Mouse (Mus musculus) testis, adult 2 months (tissue): ENCODE measurements around the gene Gm20388. TPM values are rescaled to one million over a fixed set of nuclear protein-coding genes. Genes with fewer than 3 reads are reported as not detected.
"Not testable (repeated sequence)": the region's sequence is repeated elsewhere in the genome, so short reads cannot be mapped to it uniquely, and the experiment has no call there.

Experiments used
- H3K27ac ChIP-seq: fragments of 200-500 bp; 2 replicates; pipeline ENCODE4 v1.5.1; 2012; ENCODE audit warnings: low read depth, low read length; ENCODE audit not compliant: control insufficient read depth, insufficient read depth
- H3K27me3 ChIP-seq: fragments of 200-500 bp; 2 replicates; pipeline ENCODE4 v1.6.1; 2012; ENCODE audit warnings: mild to moderate bottlenecking, low read length, moderate library complexity; ENCODE audit not compliant: control insufficient read depth, insufficient read depth
- H3K36me3 ChIP-seq: fragments of 200-500 bp; 2 replicates; pipeline ENCODE4 v1.6.1; 2012; ENCODE audit warnings: mild to moderate bottlenecking, low read length; ENCODE audit not compliant: control insufficient read depth, insufficient read depth
- H3K4me1 ChIP-seq: fragments of 200-500 bp; 2 replicates; pipeline ENCODE4 v1.6.1; 2012; ENCODE audit warnings: low read length; ENCODE audit not compliant: control insufficient read depth, insufficient read depth
- H3K4me3 ChIP-seq: fragments of 200-500 bp; 2 replicates; pipeline ENCODE4 v1.5.1; 2012; ENCODE audit warnings: low read depth, mild to moderate bottlenecking, low read length, moderate library complexity, mixed read lengths; ENCODE audit not compliant: control insufficient read depth
- CTCF ChIP-seq: fragments of 200-500 bp; IDR thresholded peaks from 2 replicates; pipeline ENCODE4 v1.5.1; 2012; ENCODE audit warnings: low read depth, mild to moderate bottlenecking, inconsistent platforms, low read length, moderate library complexity; ENCODE audit not compliant: control insufficient read depth, insufficient read depth, insufficient replicate concordance
- POLR2A ChIP-seq: fragments of 200-500 bp; IDR thresholded peaks from 2 replicates; pipeline ENCODE4 v1.6.1; 2012; ENCODE audit warnings: low read depth, mild to moderate bottlenecking, inconsistent platforms, low read length, moderate library complexity; ENCODE audit not compliant: control insufficient read depth
- polyA plus RNA-seq: library from polyadenylated mRNA; depleted of rRNA; stranded (reverse); fragments of >200 nt; gene quantifications from 2 replicates; pipeline ENCODE4 v1.2.3, GENCODE M21; 2012

Gene Gm20388
- polyA plus RNA-seq, 1 experiment: 5.6 TPM

DNA sequence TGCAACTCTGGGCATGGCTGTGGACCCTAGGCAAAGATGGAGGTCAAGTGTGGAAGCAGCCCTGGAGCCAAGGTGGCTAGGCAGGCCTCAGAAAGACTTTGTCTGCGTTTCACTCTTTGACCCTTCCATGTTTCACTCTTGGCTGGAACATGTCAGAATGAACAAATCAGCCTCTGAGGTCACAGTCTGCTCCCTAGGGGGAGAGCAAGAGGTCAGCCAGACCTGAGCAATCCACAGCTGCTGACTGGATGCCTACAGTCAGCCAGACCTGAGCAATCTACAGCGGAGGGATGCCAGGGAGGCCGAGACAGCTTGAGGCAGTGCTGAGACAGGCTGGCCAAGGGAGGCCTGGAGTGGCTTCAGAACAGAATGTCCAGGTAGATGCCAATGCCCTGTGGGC, 3270.8 kb downstream of the Gm20388 start:
- H3K27me3 ChIP-seq: no peaks in the 10 kb centered on the region
- H3K4me1 ChIP-seq: peaks cover 5% of the 10 kb centered on the region
- H3K4me3 ChIP-seq: no peak overlapping the region
- no peak overlapping the region for H3K27ac ChIP-seq
- no peaks in the 10 kb centered on the region for H3K36me3 ChIP-seq
- TF ChIP-seq CTCF: no peak
- no peak for TF ChIP-seq POLR2A

- H3K4me3 ChIP-seq: peak within 1 kb of the TSS; percentile 16
- H3K4me1 ChIP-seq: peaks cover 5% of the 10 kb centered on the region
- H3K27me3 ChIP-seq: no peaks in the 10 kb centered on the region
- H3K27ac ChIP-seq: peak within 1 kb of the TSS; percentile 51
- no peaks in the 10 kb centered on the region for H3K36me3 ChIP-seq
- TF ChIP-seq CTCF: no peak
- TF ChIP-seq POLR2A: no peak
Measured at GRCm38 (mm10) chr8:123185566-123186409, 3275.1 kb downstream of the Gm20388 start, which contains the start of gene Dpep1. Gene Dpep1, plus strand, starts transcription at chr8:123186242.

DNA sequence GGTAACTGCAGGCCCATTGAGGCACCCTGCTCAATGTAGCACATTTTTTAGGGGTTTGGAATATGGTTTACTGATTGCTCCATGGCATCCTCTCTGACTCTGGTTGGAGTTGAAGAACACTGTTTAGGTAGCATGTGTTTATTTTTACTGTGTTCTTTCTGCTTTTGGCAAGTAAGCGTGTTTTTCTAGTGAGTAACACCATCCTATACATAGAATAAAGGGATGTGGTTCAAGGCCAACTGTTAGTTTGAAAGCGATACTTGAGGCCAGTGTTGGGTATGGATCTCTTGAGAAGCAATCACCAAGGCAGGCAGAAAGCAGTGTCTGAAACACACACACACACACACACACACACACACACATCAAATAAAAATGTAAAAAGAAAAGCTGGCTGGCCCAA, 3277.4 kb downstream of the Gm20388 start:
- H3K4me1 ChIP-seq: no peaks in the 10 kb centered on the region
- no peak overlapping the region for H3K4me3 ChIP-seq
- no peak overlapping the region for H3K27ac ChIP-seq
- H3K36me3 ChIP-seq: no peaks in the 10 kb centered on the region
- no peak for TF ChIP-seq CTCF
- H3K27me3 ChIP-seq: no peaks in the 10 kb centered on the region

- no peak for TF ChIP-seq POLR2A
- no peak for TF ChIP-seq CTCF
- no peaks in the 10 kb centered on the region for H3K27me3 ChIP-seq
- H3K4me1 ChIP-seq: no peaks in the 10 kb centered on the region
- H3K36me3 ChIP-seq: no peaks in the 10 kb centered on the region
- no peak overlapping the region for H3K27ac ChIP-seq
- no peak overlapping the region for H3K4me3 ChIP-seq
Measured at GRCm38 (mm10) chr8:123188841-123189240, 3278.2 kb downstream of the Gm20388 start.

- Histone ChIP-seq H3K27me3 (no peaks in the 10 kb centered on the region), H3K4me3 (no peak overlapping the region), H3K27ac (no peak overlapping the region), H3K36me3 (no peaks in the 10 kb centered on the region), H3K4me1 (no peaks in the 10 kb centered on the region)
- TF ChIP-seq POLR2A (no peak), CTCF (peak; percentile 52; the same call in 1 of the 2 replicates)
Measured at GRCm38 (mm10) chr8:123190678-123191077, 3280.0 kb downstream of the Gm20388 start.

DNA sequence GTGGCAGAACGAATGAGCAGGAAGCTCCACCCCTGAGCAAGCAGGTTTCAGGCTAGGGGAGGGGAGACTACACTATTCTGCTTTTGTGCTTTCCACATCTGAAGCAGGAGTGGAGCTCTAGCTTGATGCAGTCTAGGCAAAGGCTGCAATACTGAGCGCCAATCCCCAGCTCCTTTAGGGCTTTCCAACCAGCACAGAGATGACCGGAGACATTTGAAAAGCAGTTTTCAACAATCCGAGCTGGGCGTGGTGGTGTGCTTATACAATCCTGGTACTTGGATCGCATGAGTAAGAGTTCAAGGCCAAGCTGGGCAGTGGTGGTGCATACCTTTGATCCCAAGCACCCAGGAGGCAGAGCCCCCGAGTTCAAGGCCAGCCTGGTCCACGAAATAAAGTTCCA, 3281.3 kb downstream of the Gm20388 start:
- H3K36me3 ChIP-seq: no peaks in the 10 kb centered on the region
- no peak overlapping the region for H3K4me3 ChIP-seq
- no peak overlapping the region for H3K27ac ChIP-seq
- TF ChIP-seq CTCF: no peak
- no peaks in the 10 kb centered on the region for H3K4me1 ChIP-seq
- no peaks in the 10 kb centered on the region for H3K27me3 ChIP-seq

- Histone ChIP-seq H3K4me1 (no peaks in the 10 kb centered on the region), H3K27me3 (no peaks in the 10 kb centered on the region), H3K27ac (no peak overlapping the region), H3K4me3 (no peak overlapping the region), H3K36me3 (no peaks in the 10 kb centered on the region)
- TF ChIP-seq POLR2A (no peak), CTCF (no peak)
Measured at GRCm38 (mm10) chr8:123193771-123194170, 3283.1 kb downstream of the Gm20388 start.

- H3K4me1 ChIP-seq, H3K27me3 ChIP-seq, H3K36me3 ChIP-seq, H3K27ac ChIP-seq, H3K4me3 ChIP-seq: not testable (repeated sequence)
Measured at GRCm38 (mm10) chr8:123197016-123197415, 3286.4 kb downstream of the Gm20388 start.
